Mouse (Mus musculus) embryo, embryonic 11.5 days (tissue): ENCODE measurements around the gene Hdgfl3.

Experiments
- DNase-seq: peaks from one replicate; pipeline ENCODE4 v3.0.0-alpha.2; 2012; ENCODE audit warnings: low read depth, low spot score

Hdgfl3 gene

GRCm38 (mm10) chr7:81904094-81904493, 30.2 kb downstream of the Hdgfl3 start:
- no peak for DNase-seq

GRCm38 (mm10) chr7:81899361-81899760, 34.9 kb downstream of the Hdgfl3 start:
- DNase-seq: no peak

GRCm38 (mm10) chr7:81885128-81885527, 49.1 kb downstream of the Hdgfl3 start:
- no peak for DNase-seq

- no peak for DNase-seq
Measured at GRCm38 (mm10) chr7:81881600-81881999, 52.7 kb downstream of the Hdgfl3 start.

GRCm38 (mm10) chr7:81880797-81881196, 53.5 kb downstream of the Hdgfl3 start:
- DNase-seq: no peak

- no peak for DNase-seq
Measured at GRCm38 (mm10) chr7:81880286-81880685, 54.0 kb downstream of the Hdgfl3 start.

- DNase-seq: no peak
Measured at GRCm38 (mm10) chr7:81875372-81875771, 58.9 kb downstream of the Hdgfl3 start.

- no peak for DNase-seq
Measured at GRCm38 (mm10) chr7:81874636-81875035, 59.6 kb downstream of the Hdgfl3 start.

- no peak for DNase-seq
Measured at GRCm38 (mm10) chr7:81873807-81874206, 60.5 kb downstream of the Hdgfl3 start.

- no peak for DNase-seq
Measured at GRCm38 (mm10) chr7:81872493-81873013, 61.7 kb downstream of the Hdgfl3 start.

GRCm38 (mm10) chr7:81868158-81868557, 66.1 kb downstream of the Hdgfl3 start:
- DNase-seq: peak; percentile 54

- DNase-seq: no peak
Measured at GRCm38 (mm10) chr7:81867231-81867930, 66.9 kb downstream of the Hdgfl3 start.

- no peak for DNase-seq
Measured at GRCm38 (mm10) chr7:81865937-81866336, 68.3 kb downstream of the Hdgfl3 start.

GRCm38 (mm10) chr7:81864552-81864951, 69.7 kb downstream of the Hdgfl3 start:
- DNase-seq: no peak

GRCm38 (mm10) chr7:81862587-81863583, 71.4 kb downstream of the Hdgfl3 start:
- no peak for DNase-seq

GRCm38 (mm10) chr7:81861921-81862320, 72.4 kb downstream of the Hdgfl3 start:
- DNase-seq: no peak

GRCm38 (mm10) chr7:81861461-81861860, 72.8 kb downstream of the Hdgfl3 start:
- no peak for DNase-seq

- DNase-seq: no peak
Measured at GRCm38 (mm10) chr7:81860996-81861395, 73.3 kb downstream of the Hdgfl3 start.

GRCm38 (mm10) chr7:81860071-81860470, 74.2 kb downstream of the Hdgfl3 start:
- no peak for DNase-seq

GRCm38 (mm10) chr7:81858968-81859721, 75.1 kb downstream of the Hdgfl3 start, which contains the start of gene Tm6sf1:
Gene Tm6sf1 (plus strand): TSS chr7:81859001.
- peak; percentile 36 for DNase-seq

GRCm38 (mm10) chr7:81858236-81858635, 76.0 kb downstream of the Hdgfl3 start:
- no peak for DNase-seq
